ENCODE assay signal across 9 mouse cellular contexts in genomic region chr19:33065274-33066200, GRCm38 (mm10).
DNase-seq lines count a peak whose midpoint lies in the region; ATAC-seq and TF ChIP-seq lines count a peak whose summit lies in the region.
"Had no signal": no experiment of that assay in that cellular context is flagged by ENCODE, and none has a peak within 500 bp of the region (broad histone marks: within the 10 kb centered on the region; RNA-seq: fewer than 3 reads in every experiment).

No protein-coding gene starts in this region.

- H3K27ac ChIP-seq in limb, embryonic 14.5 days (replicated peaks; ENCODE audit: low read depth, low read length) = no peak overlapping the region

- H3K4me1 ChIP-seq in limb, embryonic 14.5 days (ENCODE audit: control insufficient read depth, insufficient read depth, low read length) = peaks cover 9% of the 10 kb centered on the region

- no peak overlapping the region for H3K4me3 ChIP-seq in limb, embryonic 14.5 days (replicated peaks; ENCODE audit: low read length)

- no peak for TF ChIP-seq POLR2A in limb, embryonic 14.5 days (IDR thresholded peaks at IDR 0.05; ENCODE audit: borderline replicate concordance, extremely low read depth, insufficient read depth, insufficient read length)

- no peak for ATAC-seq in limb, embryonic 14.5 days (ENCODE audit: low FRiP score, low read depth)

- no peaks in the 10 kb centered on the region for H3K9me3 ChIP-seq in limb, embryonic 14.5 days (ENCODE audit: control insufficient read depth, low read length)

- intact Hi-C loops in heart, postnatal 25 days (cut with DNase I) = no loop called here

- WGBS in limb, embryonic 14.5 days = 47% methylated on average over 19 of the region's 19 CpGs

- DNase-seq in heart, adult 11 months = peak; percentile 94
- no peak for DNase-seq in heart, postnatal 25 days (ENCODE audit: low spot score)
- peak; percentile 13 to 21 for DNase-seq in layer of hippocampus, postnatal 10 days (ENCODE audit: low spot score in 2 of 2)
- DNase-seq in layer of hippocampus, postnatal 36 days = no peak
- peak; percentile 8 for DNase-seq in ZHBTc4 (ENCODE audit: low read depth, low spot score)
- peak; percentile 64 for DNase-seq in limb, embryonic 14.5 days (ENCODE audit: low spot score)
- no peak for DNase-seq in spleen, adult 18-20 months
- no peak for DNase-seq in urinary bladder, postnatal 25 days (ENCODE audit: low spot score)
- DNase-seq: thymus, adult 18-20 months had no signal

- no peaks in the 10 kb centered on the region for H3K27me3 ChIP-seq in limb, embryonic 14.5 days (ENCODE audit: control insufficient read depth, insufficient read depth, low read length)

- no peaks in the 10 kb centered on the region for H3K36me3 ChIP-seq in limb, embryonic 14.5 days (ENCODE audit: control insufficient read depth, insufficient read depth, low read length)

- no peak overlapping the region for H3K4me2 ChIP-seq in limb, embryonic 14.5 days (replicated peaks; ENCODE audit: low read depth, low read length, severe bottlenecking)

- H3K9ac ChIP-seq in limb, embryonic 14.5 days (ENCODE audit: low read depth, low read length, severe bottlenecking) = no peak overlapping the region

Comparison
In these comparisons a context has a peak if more than half of its experiments do, and no peak if none do; other contexts are left out.
1. DNase-seq: peak in heart, adult 11 months (single experiment), layer of hippocampus, postnatal 10 days (2 of 2), ZHBTc4 (single experiment) and limb, embryonic 14.5 days (single experiment); none in heart, postnatal 25 days (single experiment), layer of hippocampus, postnatal 36 days (0 of 2), spleen, adult 18-20 months (0 of 2) and urinary bladder, postnatal 25 days (single experiment).